Mouse (Mus musculus) ES-E14 (cell line): ENCODE measurements around the gene Atp6v0b.

Source experiments
- HCFC1 ChIP-seq: IDR thresholded peaks from 2 replicates; pipeline ENCODE4 v1.6.1; 2012; ENCODE audit warnings: low read length, inconsistent platforms, borderline replicate concordance; ENCODE audit not compliant: insufficient read depth
- MAFK ChIP-seq: IDR thresholded peaks from 2 replicates; pipeline ENCODE4 v1.6.1; 2014; ENCODE audit warnings: mild to moderate bottlenecking, low read depth, low read length, inconsistent platforms; ENCODE audit not compliant: insufficient read depth
- ZNF384 ChIP-seq: IDR thresholded peaks from 2 replicates; pipeline ENCODE4 v1.6.1; 2012; ENCODE audit warnings: low read depth, low read length, inconsistent platforms

DNA sequence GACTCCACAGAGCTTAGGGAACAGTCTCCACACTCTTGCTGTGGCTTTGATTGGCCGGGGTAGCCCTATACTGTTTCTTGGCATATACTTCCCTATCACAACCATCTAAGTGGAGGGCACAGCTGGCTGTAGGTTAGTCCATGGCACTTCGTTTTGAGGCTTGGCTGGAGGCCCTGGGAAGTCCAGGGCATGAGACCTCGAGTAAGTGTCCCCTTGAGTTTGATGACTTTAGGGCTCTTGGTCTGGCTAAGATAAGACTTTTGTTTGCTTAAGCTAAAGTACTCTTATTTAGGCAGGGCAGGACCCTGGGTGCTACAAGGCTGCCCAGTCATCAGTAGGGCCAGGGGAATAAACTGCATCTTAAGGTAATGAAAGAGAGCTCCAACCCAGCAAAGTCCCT lies 11.0 kb upstream of the Atp6v0b start:
- TF ChIP-seq HCFC1 (no peak), ZNF384 (no peak), MAFK (no peak)
